Comparison of ENCODE assay signal across 18 mouse cellular contexts in genomic region chr13:5549175-5549574, GRCm38 (mm10).
DNase-seq lines count a peak whose midpoint lies in the region; ATAC-seq and TF ChIP-seq lines count a peak whose summit lies in the region.
"Had no signal": no experiment of that assay in that cellular context is flagged by ENCODE, and none has a peak within 500 bp of the region (broad histone marks: within the 10 kb centered on the region; RNA-seq: fewer than 3 reads in every experiment).

No protein-coding gene starts in this region.

- H3K4me2 ChIP-seq in limb, embryonic 14.5 days (replicated peaks; ENCODE audit: low read depth, low read length, severe bottlenecking), result no peak overlapping the region
- H3K4me2 ChIP-seq in intestine, embryonic 15.5 days (replicated peaks), result no peak overlapping the region
- H3K4me2 ChIP-seq: embryonic facial prominence, embryonic 13.5 days; forebrain, embryonic 12.5 days; hindbrain, embryonic 13.5 days had no signal

- TF ChIP-seq CTCF in small intestine, adult 2 months (IDR thresholded peaks at IDR 0.05; ENCODE audit: extremely low read depth, insufficient read length, insufficient replicate concordance, low read depth, low read length), result no peak

- H3K9me3 ChIP-seq in limb, embryonic 14.5 days (ENCODE audit: control insufficient read depth, low read length), result no peaks in the 10 kb centered on the region
- no peaks in the 10 kb centered on the region for H3K9me3 ChIP-seq in limb, embryonic 10.5 days (replicated peaks)
- H3K9me3 ChIP-seq in intestine, embryonic 15.5 days, result no peaks in the 10 kb centered on the region
- H3K9me3 ChIP-seq: embryonic facial prominence, embryonic 13.5 days; forebrain, embryonic 12.5 days; heart, embryonic 10.5 days; hindbrain, embryonic 13.5 days had no signal

- 35% methylated on average over 4 of the region's 4 CpGs for WGBS in limb, embryonic 14.5 days
- WGBS in limb, embryonic 10.5 days, result 87% methylated on average over 4 of the region's 4 CpGs
- 55% methylated on average over 4 of the region's 4 CpGs for WGBS in intestine, embryonic 15.5 days
- 26% methylated on average over 4 of the region's 4 CpGs for WGBS in small intestine, adult 2 months

- intact Hi-C loops in heart, postnatal 36 days (cut with DNase I), result loop anchor here (5.0 kb wide), 1 partner anchor 313 kb away; the partner anchor contains the start of gene Klf6

- no peak for TF ChIP-seq POLR2A in limb, embryonic 14.5 days (IDR thresholded peaks at IDR 0.05; ENCODE audit: borderline replicate concordance, extremely low read depth, insufficient read depth, insufficient read length)
- no peak for TF ChIP-seq POLR2A in small intestine, adult 2 months (IDR thresholded peaks at IDR 0.05; ENCODE audit: low read depth, low read length)

- H3K36me3 ChIP-seq in limb, embryonic 14.5 days (ENCODE audit: control insufficient read depth, insufficient read depth, low read length), result no peaks in the 10 kb centered on the region
- H3K36me3 ChIP-seq in limb, embryonic 10.5 days, result no peaks in the 10 kb centered on the region
- H3K36me3 ChIP-seq in intestine, embryonic 15.5 days, result no peaks in the 10 kb centered on the region
- H3K36me3 ChIP-seq in small intestine, adult 2 months (ENCODE audit: control insufficient read depth, insufficient read depth, low read length), result no peaks in the 10 kb centered on the region
- H3K36me3 ChIP-seq: embryonic facial prominence, embryonic 13.5 days; forebrain, embryonic 12.5 days; heart, embryonic 10.5 days; hindbrain, embryonic 13.5 days had no signal

- H3K27ac ChIP-seq in limb, embryonic 14.5 days (replicated peaks; ENCODE audit: low read depth, low read length), result no peak overlapping the region
- H3K27ac ChIP-seq in limb, embryonic 10.5 days, result no peak overlapping the region
- H3K27ac ChIP-seq in intestine, embryonic 15.5 days, result no peak overlapping the region
- peak overlapping the region; percentile 92 for H3K27ac ChIP-seq in small intestine, adult 2 months (ENCODE audit: insufficient read depth, low read depth, low read length)
- H3K27ac ChIP-seq: embryonic facial prominence, embryonic 13.5 days; forebrain, embryonic 12.5 days; heart, embryonic 10.5 days; hindbrain, embryonic 13.5 days; hindbrain, postnatal 0 days had no signal

- no peaks in the 10 kb centered on the region for H3K27me3 ChIP-seq in limb, embryonic 14.5 days (ENCODE audit: control insufficient read depth, insufficient read depth, low read length)
- H3K27me3 ChIP-seq in limb, embryonic 10.5 days (ENCODE audit: low read depth, poor library complexity, severe bottlenecking), result no peaks in the 10 kb centered on the region
- no peaks in the 10 kb centered on the region for H3K27me3 ChIP-seq in intestine, embryonic 15.5 days (replicated peaks)
- H3K27me3 ChIP-seq in small intestine, adult 2 months (ENCODE audit: control insufficient read depth, insufficient read depth, low read length), result no peaks in the 10 kb centered on the region
- H3K27me3 ChIP-seq: embryonic facial prominence, embryonic 13.5 days; forebrain, embryonic 12.5 days; hindbrain, embryonic 13.5 days had no signal

- DNase-seq in limb, embryonic 14.5 days (ENCODE audit: low spot score), result peak; percentile 10
- no peak for DNase-seq in limb, embryonic 10.5 days (ENCODE audit: low spot score)
- no peak for DNase-seq in layer of hippocampus, postnatal 25 days (ENCODE audit: extremely low spot score in 1 of 2, low spot score in 1 of 2)
- DNase-seq in left cerebral cortex, adult 11 months (ENCODE audit: low spot score), result no peak
- no peak for DNase-seq in heart, postnatal 36 days
- DNase-seq: adrenal gland, adult 8-10 months; cerebellum, adult 11 months; cerebellum, adult 8-10 months; cerebellum, postnatal 36 days; heart, adult 18-20 months; heart, postnatal 10 days had no signal

- H3K9ac ChIP-seq in limb, embryonic 14.5 days (ENCODE audit: low read depth, low read length, severe bottlenecking), result no peak overlapping the region
- H3K9ac ChIP-seq in intestine, embryonic 15.5 days, result no peak overlapping the region
- H3K9ac ChIP-seq: embryonic facial prominence, embryonic 13.5 days; forebrain, embryonic 12.5 days; hindbrain, embryonic 13.5 days had no signal

- H3K4me3 ChIP-seq in limb, embryonic 14.5 days (replicated peaks; ENCODE audit: low read length), result no peak overlapping the region
- H3K4me3 ChIP-seq in limb, embryonic 10.5 days, result no peak overlapping the region
- H3K4me3 ChIP-seq in intestine, embryonic 15.5 days (replicated peaks), result no peak overlapping the region
- H3K4me3 ChIP-seq in small intestine, adult 2 months (ENCODE audit: low read depth, low read length), result no peak overlapping the region
- H3K4me3 ChIP-seq: embryonic facial prominence, embryonic 13.5 days; forebrain, embryonic 12.5 days; heart, embryonic 10.5 days; hindbrain, embryonic 13.5 days had no signal

- no peaks in the 10 kb centered on the region for H3K4me1 ChIP-seq in limb, embryonic 14.5 days (ENCODE audit: control insufficient read depth, insufficient read depth, low read length)
- H3K4me1 ChIP-seq in limb, embryonic 10.5 days, result no peaks in the 10 kb centered on the region
- no peaks in the 10 kb centered on the region for H3K4me1 ChIP-seq in intestine, embryonic 15.5 days (replicated peaks)
- peaks cover 16% of the 10 kb centered on the region for H3K4me1 ChIP-seq in small intestine, adult 2 months (ENCODE audit: control insufficient read depth, insufficient read depth, insufficient read length, low read length)
- H3K4me1 ChIP-seq: embryonic facial prominence, embryonic 13.5 days; forebrain, embryonic 12.5 days; hindbrain, embryonic 13.5 days had no signal

- no peak for ATAC-seq in limb, embryonic 14.5 days (ENCODE audit: low FRiP score, low read depth)
- ATAC-seq in intestine, embryonic 15.5 days, result peak; percentile 80
- ATAC-seq: hindbrain, postnatal 0 days had no signal
